Mouse (Mus musculus) kidney, embryonic 15.5 days (tissue): ENCODE results near the gene Pip4k2a. TPM values are rescaled to one million over a fixed set of nuclear protein-coding genes. Genes with fewer than 3 reads are reported as not detected.

Experiments
- ATAC-seq: fragments of 200-750 bp; cut with Nextera tagmentation; replicated peaks from 2 replicates; pipeline ENCODE4 v1.8.0; 2017; ENCODE audit warnings: moderate TSS enrichment; ENCODE audit not compliant: low FRiP score
- H3K27ac ChIP-seq: fragments of 300-500 bp; sonication (generic); 2 replicates; pipeline ENCODE4 v1.5.1; 2015; ENCODE audit warnings: mild to moderate bottlenecking, inconsistent platforms
- H3K27me3 ChIP-seq: fragments of 300-500 bp; sonication (generic); 2 replicates; pipeline ENCODE4 v1.6.1; 2015; ENCODE audit warnings: inconsistent platforms
- H3K36me3 ChIP-seq: fragments of 300-500 bp; sonication (generic); 2 replicates; pipeline ENCODE4 v1.6.1; 2015; ENCODE audit warnings: inconsistent platforms
- H3K4me1 ChIP-seq: fragments of 300-500 bp; sonication (generic); 2 replicates; pipeline ENCODE4 v1.6.1; 2015; ENCODE audit warnings: inconsistent platforms
- H3K4me2 ChIP-seq: fragments of 300-500 bp; sonication (generic); 2 replicates; pipeline ENCODE4 v1.6.1; 2015; ENCODE audit warnings: moderate library complexity, mild to moderate bottlenecking, inconsistent platforms
- H3K4me3 ChIP-seq: fragments of 300-500 bp; sonication (generic); replicated peaks from 2 replicates; pipeline ENCODE4 v1.5.1; 2015; ENCODE audit warnings: mild to moderate bottlenecking, inconsistent platforms
- H3K9ac ChIP-seq: fragments of 300-500 bp; sonication (generic); 2 replicates; pipeline ENCODE4 v1.6.1; 2015; ENCODE audit warnings: mild to moderate bottlenecking, inconsistent platforms
- H3K9me3 ChIP-seq: fragments of 300-500 bp; sonication (generic); replicated peaks from 2 replicates; pipeline ENCODE4 v1.6.1; 2016; ENCODE audit warnings: inconsistent platforms
- WGBS: fragments of 180-500 bp; shearing (Covaris S2); methylation state at CpG from one replicate; pipeline ENCODE4 v1.1.7; 2015; ENCODE audit warnings: mixed read lengths; 5-methylcytosine and 5-hydroxymethylcytosine counted together
- polyA plus RNA-seq: library from polyadenylated mRNA; unstranded; fragments of >200 nt; fragmentation: Nextera tagmentation; extraction: Ambion mirVana; gene quantifications from 2 replicates; pipeline ENCODE4 v1.2.1, GENCODE M21; 2015

Pip4k2a gene
- polyA plus RNA-seq, 1 experiment from 2014 or later: 13.2 TPM

DNA sequence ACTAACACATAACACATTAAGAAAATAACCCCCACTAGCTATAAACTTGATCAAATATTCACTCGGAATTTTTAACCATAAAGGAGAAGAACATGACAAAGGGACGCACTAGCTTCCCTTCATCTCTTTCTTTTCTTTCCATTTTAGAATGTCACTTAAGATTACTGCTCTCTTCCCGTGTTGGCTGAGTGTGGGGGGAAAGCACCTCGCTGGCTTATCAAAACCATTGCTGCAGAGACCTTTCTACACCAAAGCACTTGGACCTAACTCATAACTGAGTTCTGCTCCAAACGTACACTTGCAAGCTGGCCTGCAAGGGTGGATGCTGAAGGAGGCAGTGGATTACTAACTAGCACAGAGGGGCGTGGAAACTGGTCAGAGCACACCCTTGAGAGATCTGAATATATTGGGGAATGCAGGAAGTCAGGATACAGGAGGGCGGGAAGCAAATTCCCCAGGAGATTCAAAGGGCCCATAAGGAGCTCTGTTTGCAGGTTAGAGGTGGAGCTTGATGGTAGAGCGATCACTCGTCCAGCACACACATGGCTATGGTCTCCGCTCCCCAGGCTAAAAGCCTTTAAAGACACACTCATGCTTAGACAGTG lies 20.6 kb downstream of the Pip4k2a start:
- peaks cover 7% of the 10 kb centered on the region for H3K4me1 ChIP-seq
- no peak overlapping the region for H3K4me3 ChIP-seq
- H3K9me3 ChIP-seq: 0 out of 2 replicates have a peak, but pooled peaks cover 5% of the 10 kb centered on the region
- H3K9ac ChIP-seq: no peak overlapping the region
- 77% methylated on average over 10 of the region's 10 CpGs for whole genome bisulfite sequencing
- no peak for ATAC-seq
- no peak overlapping the region for H3K27ac ChIP-seq
- H3K36me3 ChIP-seq: no peaks in the 10 kb centered on the region
- H3K27me3 ChIP-seq: no peaks in the 10 kb centered on the region
- no peak overlapping the region for H3K4me2 ChIP-seq

DNA sequence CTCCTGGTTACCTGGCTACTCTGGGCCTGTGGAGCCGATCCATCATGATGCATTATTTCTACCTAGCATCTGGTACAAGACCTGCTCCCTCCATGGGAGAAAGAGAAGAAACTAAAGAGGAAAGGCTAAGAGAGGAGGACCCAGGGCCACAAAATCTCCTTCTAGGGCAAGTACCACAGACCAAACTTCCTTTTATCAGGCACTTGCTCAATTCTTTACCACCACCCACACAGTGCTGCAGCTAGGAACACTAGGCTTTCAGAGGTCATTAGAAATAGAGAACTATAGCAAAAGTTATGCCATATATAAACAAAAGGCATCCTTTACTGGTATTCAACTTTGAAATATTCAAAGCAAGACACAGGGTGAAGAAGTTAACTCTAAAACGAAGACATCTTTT lies 21.8 kb downstream of the Pip4k2a start:
- Histone ChIP-seq H3K4me3 (no peak overlapping the region), H3K27me3 (no peaks in the 10 kb centered on the region), H3K9ac (no peak overlapping the region), H3K4me2 (no peak overlapping the region), H3K27ac (no peak overlapping the region), H3K36me3 (no peaks in the 10 kb centered on the region), H3K9me3 (0 out of 2 replicates have a peak, but pooled peaks cover 5% of the 10 kb centered on the region), H3K4me1 (peaks cover 7% of the 10 kb centered on the region)
- no peak for ATAC-seq
- 85% methylated on average over 2 of the region's 2 CpGs for WGBS

DNA sequence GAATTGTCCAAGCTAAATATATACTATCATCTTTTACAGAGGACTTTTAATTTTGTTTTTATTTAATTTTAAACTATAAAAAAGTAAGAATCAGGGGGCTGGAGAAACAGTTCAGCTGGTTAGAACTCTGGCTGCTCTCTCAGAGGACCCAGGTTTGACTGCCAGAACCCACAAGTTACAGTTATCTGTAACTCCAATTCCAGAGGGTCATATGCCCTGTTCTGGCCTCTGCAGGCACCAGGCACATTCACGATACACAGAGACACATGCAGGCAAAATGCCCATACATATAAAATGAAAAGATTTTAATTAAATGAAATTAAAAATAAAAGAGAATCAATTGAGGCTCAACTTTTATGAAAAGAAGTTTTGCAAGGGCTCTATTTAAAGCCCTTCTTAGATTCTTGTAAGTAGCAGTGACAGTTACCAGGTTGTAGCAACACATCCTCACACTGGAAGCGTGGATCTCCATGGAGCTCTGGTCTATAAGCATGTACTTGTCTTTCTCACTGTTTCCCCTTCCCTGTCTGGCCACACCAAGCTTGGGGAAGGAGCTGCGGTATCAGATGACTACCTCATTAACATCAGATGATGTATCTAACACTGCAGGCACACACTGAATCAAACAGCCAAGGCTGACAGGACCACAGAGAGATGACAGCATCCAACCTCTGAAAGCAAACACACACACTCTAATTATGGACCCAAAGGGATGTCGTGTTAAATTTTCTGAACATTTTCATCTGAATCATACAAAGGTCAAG lies 22.9 kb downstream of the Pip4k2a start:
- ATAC-seq: no peak
- no peaks in the 10 kb centered on the region for H3K36me3 ChIP-seq
- H3K27ac ChIP-seq: no peak overlapping the region
- H3K27me3 ChIP-seq: no peaks in the 10 kb centered on the region
- WGBS: 45% methylated on average over 4 of the region's 4 CpGs
- peaks cover 7% of the 10 kb centered on the region for H3K4me1 ChIP-seq
- no peak overlapping the region for H3K9ac ChIP-seq
- 0 out of 2 replicates have a peak, but pooled peaks cover 5% of the 10 kb centered on the region for H3K9me3 ChIP-seq
- H3K4me3 ChIP-seq: no peak overlapping the region
- no peak overlapping the region for H3K4me2 ChIP-seq

DNA sequence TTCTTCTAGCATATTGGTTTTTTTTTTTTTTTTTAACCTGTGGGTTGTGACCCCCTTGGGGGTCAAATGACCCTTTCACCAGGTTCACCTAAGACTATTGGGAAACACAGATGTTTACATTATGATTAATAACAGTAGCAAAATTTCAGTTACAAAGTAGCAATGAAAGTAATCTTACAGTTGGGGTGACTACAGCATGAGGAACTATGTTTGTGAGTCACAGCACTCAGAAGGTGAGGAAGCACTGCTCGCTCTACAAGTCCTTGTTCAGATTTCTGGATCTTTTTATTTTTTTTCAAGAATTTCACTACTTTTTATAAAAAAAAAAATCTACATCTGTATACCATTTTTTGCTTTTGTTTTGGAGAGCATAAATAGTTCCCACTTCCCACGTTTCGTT lies 26.4 kb downstream of the Pip4k2a start:
- WGBS: 62% methylated on average over 3 of the region's 3 CpGs
- Histone ChIP-seq H3K27ac (no peak overlapping the region), H3K27me3 (no peaks in the 10 kb centered on the region), H3K4me1 (peaks cover 7% of the 10 kb centered on the region; the same call in 1 of the 2 replicates), H3K4me2 (no peak overlapping the region), H3K36me3 (no peaks in the 10 kb centered on the region), H3K4me3 (no peak overlapping the region), H3K9me3 (0 out of 2 replicates have a peak, but pooled peaks cover 5% of the 10 kb centered on the region), H3K9ac (no peak overlapping the region)
- ATAC-seq: no peak

DNA sequence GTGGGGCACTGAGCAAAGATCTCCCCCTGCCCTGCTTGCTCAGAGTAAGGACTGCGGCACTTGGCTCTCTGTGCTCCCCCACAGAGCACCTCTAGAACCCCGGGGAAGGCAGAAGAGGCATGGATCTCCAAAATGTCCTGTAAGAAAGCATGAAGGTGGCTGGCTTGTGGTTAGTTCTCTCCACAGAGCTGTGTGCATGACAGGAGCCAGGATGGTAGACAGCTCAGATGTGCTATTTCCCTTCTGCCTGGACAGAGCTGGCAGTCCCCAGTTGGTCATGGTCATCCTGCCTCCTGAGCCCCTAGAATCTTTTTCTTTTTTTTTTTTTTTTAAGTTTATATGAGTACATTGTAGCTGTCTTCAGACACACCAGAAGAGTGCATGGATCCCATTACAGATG lies 27.5 kb downstream of the Pip4k2a start:
- 88% methylated on average over 2 of the region's 2 CpGs for WGBS
- no peaks in the 10 kb centered on the region for H3K27me3 ChIP-seq
- 0 out of 2 replicates have a peak, but pooled peaks cover 5% of the 10 kb centered on the region for H3K9me3 ChIP-seq
- no peak overlapping the region for H3K4me2 ChIP-seq
- H3K27ac ChIP-seq: no peak overlapping the region
- no peaks in the 10 kb centered on the region for H3K36me3 ChIP-seq
- ATAC-seq: no peak
- H3K4me3 ChIP-seq: no peak overlapping the region
- no peak overlapping the region for H3K9ac ChIP-seq
- H3K4me1 ChIP-seq: peaks cover 4% of the 10 kb centered on the region; the same call in 1 of the 2 replicates

DNA sequence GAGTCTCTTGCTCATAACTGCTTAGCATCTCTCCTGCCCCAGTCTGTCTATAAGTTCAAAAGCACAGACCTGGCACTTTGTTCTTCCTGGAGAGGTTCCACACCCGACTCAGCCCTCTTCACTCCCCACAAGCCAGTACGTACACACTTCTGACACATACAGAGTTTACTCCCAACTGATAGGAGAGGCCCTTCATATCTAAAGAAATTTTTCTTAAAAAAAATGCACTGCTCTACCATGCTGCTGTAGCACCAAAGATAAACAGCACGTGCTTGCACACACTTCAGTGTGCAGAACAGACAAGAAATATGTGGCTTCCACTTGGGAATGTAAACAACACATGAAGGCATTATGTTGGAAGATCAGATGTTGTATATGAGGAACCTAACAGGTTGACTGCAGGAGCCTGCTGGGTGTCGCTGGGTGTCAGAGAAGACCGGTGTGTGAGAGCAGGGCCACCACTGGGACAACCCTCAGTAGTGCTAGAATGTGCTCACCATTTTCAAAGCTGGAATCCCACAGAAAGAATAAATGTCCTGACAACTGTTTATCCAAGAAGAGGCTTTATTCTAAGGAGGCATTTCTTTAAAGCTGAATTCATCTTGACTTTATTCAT lies 28.8 kb downstream of the Pip4k2a start:
- peak; percentile 67; the same call in 1 of the 2 replicates for ATAC-seq
- no peak overlapping the region for H3K27ac ChIP-seq
- H3K4me2 ChIP-seq: no peak overlapping the region
- no peak overlapping the region for H3K4me3 ChIP-seq
- no peak overlapping the region for H3K9ac ChIP-seq
- 74% methylated on average over 5 of the region's 5 CpGs for WGBS
- no peaks in the 10 kb centered on the region for H3K27me3 ChIP-seq
- no peaks in the 10 kb centered on the region for H3K36me3 ChIP-seq
- H3K9me3 ChIP-seq: 0 out of 2 replicates have a peak, but pooled peaks cover 5% of the 10 kb centered on the region
- H3K4me1 ChIP-seq: peaks cover 7% of the 10 kb centered on the region; the same call in 1 of the 2 replicates

DNA sequence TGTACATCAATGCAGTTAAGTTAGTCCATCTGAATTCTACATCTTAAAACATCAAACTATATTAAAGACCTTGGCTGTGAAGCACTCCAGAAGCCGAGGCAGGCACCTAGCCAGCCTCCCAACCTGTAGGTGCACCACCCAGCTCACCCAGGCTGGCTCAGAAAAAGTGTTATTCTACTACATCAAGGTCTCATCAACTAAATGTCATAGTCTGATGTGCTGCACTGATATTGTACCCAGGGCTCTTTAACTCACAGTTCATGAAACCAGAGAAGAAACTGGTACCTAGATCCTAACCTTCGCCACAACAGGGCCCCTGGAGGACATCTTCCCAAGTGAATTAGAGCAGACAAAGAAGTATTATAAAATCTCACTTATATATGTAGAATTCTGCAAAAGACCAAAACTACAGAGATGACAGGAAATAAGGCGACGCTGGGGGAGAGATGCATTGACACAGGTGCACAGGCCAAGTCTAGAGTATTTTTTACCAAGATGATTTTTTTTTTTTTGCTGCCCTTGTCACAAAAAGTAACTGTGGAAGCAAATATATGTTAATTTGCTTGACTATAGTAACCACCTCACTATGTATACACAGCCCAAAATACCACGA lies 30.4 kb downstream of the Pip4k2a start:
- no peak overlapping the region for H3K27ac ChIP-seq
- 89% methylated on average over 5 of the region's 5 CpGs for WGBS
- ATAC-seq: no peak

DNA sequence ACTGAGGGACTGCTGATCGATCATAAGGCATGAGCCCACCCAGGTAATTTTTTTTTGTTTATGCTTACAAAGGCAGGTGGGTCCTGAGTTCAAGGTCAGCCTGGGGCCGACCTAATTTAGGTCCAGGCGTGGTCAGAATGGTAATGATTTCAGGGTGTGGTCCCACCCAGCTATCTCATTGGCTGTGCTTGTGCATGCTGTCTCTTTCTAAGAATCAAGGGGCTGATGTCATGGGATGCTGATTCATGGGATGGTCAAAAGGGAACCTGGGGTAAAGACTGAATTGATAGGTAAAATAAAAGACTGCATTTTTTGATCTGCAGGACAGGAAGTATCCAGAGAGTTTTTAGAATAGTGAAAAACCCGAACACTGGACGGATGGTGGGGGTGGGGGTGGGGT lies 31.4 kb downstream of the Pip4k2a start:
- no peak overlapping the region for H3K4me2 ChIP-seq
- whole genome bisulfite sequencing: 92% methylated on average over 5 of the region's 5 CpGs
- H3K4me3 ChIP-seq: no peak overlapping the region
- no peaks in the 10 kb centered on the region for H3K27me3 ChIP-seq
- H3K9me3 ChIP-seq: no peaks in the 10 kb centered on the region
- peaks cover 7% of the 10 kb centered on the region; the same call in 1 of the 2 replicates for H3K4me1 ChIP-seq
- no peak overlapping the region for H3K9ac ChIP-seq
- no peaks in the 10 kb centered on the region for H3K36me3 ChIP-seq
- ATAC-seq: no peak
- H3K27ac ChIP-seq: no peak overlapping the region

More for the DNA sequence above, 30.4 kb downstream of the Pip4k2a start:
- Histone ChIP-seq H3K9me3 (0 out of 2 replicates have a peak, but pooled peaks cover 1% of the 10 kb centered on the region), H3K4me1 (peaks cover 7% of the 10 kb centered on the region; the same call in 1 of the 2 replicates), H3K4me3 (no peak overlapping the region), H3K36me3 (no peaks in the 10 kb centered on the region), H3K4me2 (no peak overlapping the region), H3K27me3 (no peaks in the 10 kb centered on the region), H3K9ac (no peak overlapping the region)

DNA sequence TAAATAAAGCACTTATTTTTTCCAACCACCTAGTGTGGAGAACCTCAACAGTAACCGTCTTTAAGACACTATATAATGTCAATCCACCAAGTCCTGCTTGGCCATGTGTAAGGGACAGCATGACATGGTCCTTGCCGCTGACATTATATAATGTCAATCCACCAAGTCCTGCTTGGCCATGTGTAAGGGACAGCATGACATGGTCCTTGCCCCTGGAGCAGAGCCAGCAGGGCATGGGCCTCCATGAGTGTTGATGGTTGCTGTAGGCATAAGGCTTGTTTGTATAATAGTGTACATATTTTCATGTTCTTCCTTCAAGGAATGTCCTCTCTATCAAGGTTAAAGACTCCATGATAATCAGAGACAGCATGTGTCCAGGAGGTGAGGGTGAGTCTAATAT lies 32.0 kb downstream of the Pip4k2a start:
- 95% methylated on average over 2 of the region's 2 CpGs for WGBS
- no peaks in the 10 kb centered on the region for H3K36me3 ChIP-seq
- H3K4me1 ChIP-seq: peaks cover 10% of the 10 kb centered on the region; the same call in 1 of the 2 replicates
- no peak overlapping the region for H3K9ac ChIP-seq
- ATAC-seq: no peak
- no peaks in the 10 kb centered on the region for H3K27me3 ChIP-seq
- no peaks in the 10 kb centered on the region for H3K9me3 ChIP-seq
- H3K4me2 ChIP-seq: no peak overlapping the region
- no peak overlapping the region for H3K27ac ChIP-seq
- H3K4me3 ChIP-seq: no peak overlapping the region

DNA sequence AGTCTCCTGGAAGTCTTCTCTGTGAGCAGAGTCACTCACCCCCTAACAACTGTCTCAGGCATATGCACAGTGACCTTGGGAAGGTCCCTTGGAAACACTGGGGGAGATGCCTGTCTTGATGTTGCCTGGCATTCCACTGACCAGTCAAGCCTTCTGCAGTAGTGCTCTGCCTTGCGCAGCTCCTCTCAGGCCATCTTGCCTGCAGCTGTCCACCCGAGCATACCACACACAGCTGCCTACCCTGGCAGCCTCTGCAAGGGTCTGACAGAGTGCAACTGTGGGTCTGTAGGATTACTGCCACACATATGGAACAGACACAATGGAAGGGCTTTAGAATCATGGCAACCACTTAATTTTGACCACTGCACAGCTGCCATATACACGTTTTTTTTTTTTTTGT lies 32.8 kb downstream of the Pip4k2a start:
- no peak overlapping the region for H3K27ac ChIP-seq
- H3K36me3 ChIP-seq: no peaks in the 10 kb centered on the region
- peaks cover 10% of the 10 kb centered on the region; the same call in 1 of the 2 replicates for H3K4me1 ChIP-seq
- WGBS: 67% methylated on average over 3 of the region's 3 CpGs
- ATAC-seq: peak; percentile 74
- H3K4me2 ChIP-seq: no peak overlapping the region
- no peaks in the 10 kb centered on the region for H3K9me3 ChIP-seq
- H3K9ac ChIP-seq: no peak overlapping the region
- H3K27me3 ChIP-seq: no peaks in the 10 kb centered on the region
- H3K4me3 ChIP-seq: no peak overlapping the region

DNA sequence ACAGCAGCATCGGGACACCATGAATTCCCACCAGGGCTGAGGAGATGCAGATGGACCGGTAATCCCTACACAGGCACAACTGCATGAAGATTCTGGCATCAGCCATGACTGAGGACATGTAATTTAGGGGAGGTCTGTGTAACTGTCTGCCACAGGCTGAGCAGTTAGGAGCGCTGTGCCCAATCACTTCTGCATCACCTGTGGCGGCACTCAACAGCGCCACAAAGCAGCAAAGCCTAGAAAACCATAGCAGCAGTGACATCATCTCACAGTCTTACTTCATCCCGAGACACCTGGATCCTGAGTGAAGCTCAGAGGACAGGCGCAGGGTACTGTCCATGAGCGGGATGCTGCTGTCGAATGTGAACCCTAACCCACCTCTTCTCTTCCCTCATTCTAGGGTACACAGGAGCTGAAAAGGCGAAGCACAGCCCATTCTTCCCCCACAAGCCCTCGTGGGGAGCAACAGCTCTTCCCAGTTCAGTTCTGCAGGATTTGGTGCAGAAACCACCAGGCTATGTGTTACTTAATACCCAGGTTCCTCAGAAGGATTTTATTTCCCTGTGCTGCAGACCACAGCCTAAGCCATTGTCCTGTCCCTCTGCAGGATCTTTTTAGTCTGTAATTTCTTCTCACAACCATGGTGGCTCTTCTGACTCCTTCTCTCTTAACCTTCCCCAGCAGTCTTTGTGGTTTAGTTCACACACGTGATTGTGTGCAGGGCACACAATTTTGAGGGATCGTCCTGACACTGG lies 34.5 kb downstream of the Pip4k2a start:
- no peak for ATAC-seq
- no peaks in the 10 kb centered on the region for H3K9me3 ChIP-seq
- no peak overlapping the region for H3K4me2 ChIP-seq
- H3K4me3 ChIP-seq: no peak overlapping the region
- H3K4me1 ChIP-seq: peaks cover 8% of the 10 kb centered on the region; the same call in 1 of the 2 replicates
- 84% methylated on average over 13 of the region's 13 CpGs for WGBS
- H3K36me3 ChIP-seq: no peaks in the 10 kb centered on the region
- no peak overlapping the region for H3K9ac ChIP-seq
- H3K27me3 ChIP-seq: no peaks in the 10 kb centered on the region
- no peak overlapping the region for H3K27ac ChIP-seq
